Mouse (Mus musculus) liver, embryonic 14.5 days (tissue): Measurements from ENCODE around the gene Usf3.

Experiments used
- CTCF ChIP-seq: IDR thresholded peaks from 2 replicates; pipeline ENCODE4 v1.5.1; 2016; ENCODE audit warnings: antibody characterized with exemption, low read depth, control low read depth
- EP300 ChIP-seq: IDR thresholded peaks from 2 replicates; pipeline ENCODE4 v1.6.1; 2016; ENCODE audit warnings: antibody characterized with exemption, low read depth

GRCm38 (mm10) chr16:44271371-44272038 lies 98.5 kb downstream of the Usf3 start:
- TF ChIP-seq EP300 (no peak), CTCF (no peak)
